Mouse (Mus musculus): ENCODE data around the gene Sim2. TPM values are rescaled to one million over a fixed set of nuclear protein-coding genes. Genes with fewer than 3 reads are reported as not detected.

The Sim2 gene
- polyA plus RNA-seq, 1 experiment from 2014 or later = 1.4 TPM

Small RNA genes lying within 50 kb of the gene (microRNA-seq; reads per million reads assigned to microRNA genes)
- not detected for gene Gm23062

Other genes with a start within 250 kb of the Sim2 start
- gene Chaf1b, start 201.0 kb upstream of the Sim2 start, polyA plus RNA-seq (2015; fragmentation: Nextera tagmentation; extraction: Ambion mirVana) = 75.1 and 80.0 TPM in 2 replicates
- gene Cldn14, start 76.1 kb upstream of the Sim2 start, polyA plus RNA-seq (2015; fragmentation: Nextera tagmentation; extraction: Ambion mirVana) = 0.24 TPM in 1 of 2 replicates, not detected in the other
- 8.8 and 9.8 TPM in 2 replicates for gene Hlcs, start 228.6 kb downstream of the Sim2 start, polyA plus RNA-seq (2015; fragmentation: Nextera tagmentation; extraction: Ambion mirVana)
- 3.1 and 3.2 TPM in 2 replicates for gene Ripply3, start 243.5 kb downstream of the Sim2 start, polyA plus RNA-seq (2015; fragmentation: Nextera tagmentation; extraction: Ambion mirVana)